Mouse (Mus musculus): ENCODE results near the gene Ubp1.

Ubp1 gene

GRCm38 (mm10) chr9:114015724-114016123 is 85.0 kb downstream of the Ubp1 start:
- no peak for DNase-seq (ENCODE audit: low spot score)

- DNase-seq (ENCODE audit: low spot score), result no peak
Observed at GRCm38 (mm10) chr9:114016402-114016801, 85.7 kb downstream of the Ubp1 start.

GRCm38 (mm10) chr9:114019012-114019762 is 88.5 kb downstream of the Ubp1 start:
- no peak for DNase-seq (ENCODE audit: low spot score)

GRCm38 (mm10) chr9:114022141-114022540 is 91.4 kb downstream of the Ubp1 start:
- DNase-seq (ENCODE audit: low spot score), result no peak

GRCm38 (mm10) chr9:114025182-114025581 is 94.4 kb downstream of the Ubp1 start:
- DNase-seq (ENCODE audit: low spot score), result no peak

GRCm38 (mm10) chr9:114025846-114026245 is 95.1 kb downstream of the Ubp1 start:
- DNase-seq (ENCODE audit: low spot score), result no peak

GRCm38 (mm10) chr9:114026261-114026934 is 95.7 kb downstream of the Ubp1 start:
- peak; percentile 55 for DNase-seq (ENCODE audit: low spot score)
